Mouse (Mus musculus): ENCODE results near the gene Gm13119.
"Not testable (repeated sequence)": the region's sequence is repeated elsewhere in the genome, so short reads cannot be mapped to it uniquely, and the experiment has no call there.

Gene Gm13119

DNA sequence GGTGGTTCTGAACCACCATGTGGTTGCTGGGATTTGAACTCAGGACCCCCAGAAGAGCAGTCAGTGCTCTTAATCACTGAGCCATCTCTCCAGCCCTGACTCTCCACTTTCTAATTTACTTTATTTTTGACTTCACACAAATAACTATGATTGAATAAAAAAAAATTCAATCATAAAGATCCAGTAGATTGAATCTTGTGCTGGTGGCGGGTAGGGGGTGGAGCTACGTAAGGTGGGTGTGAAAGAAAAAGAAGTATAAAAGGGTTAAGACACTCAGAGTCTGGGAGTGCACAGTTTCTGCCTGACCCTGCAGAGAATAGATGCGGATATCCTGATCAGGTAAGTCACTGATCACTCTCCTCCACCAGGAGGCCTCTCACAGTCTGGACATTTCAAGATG, at the start of gene Gm13119:
Gene Gm13119, plus strand, starts transcription at position 301 of the 400 bp plus-strand sequence.
- DNase-seq (ENCODE audit: low read depth, low spot score), result not testable (repeated sequence)

DNA sequence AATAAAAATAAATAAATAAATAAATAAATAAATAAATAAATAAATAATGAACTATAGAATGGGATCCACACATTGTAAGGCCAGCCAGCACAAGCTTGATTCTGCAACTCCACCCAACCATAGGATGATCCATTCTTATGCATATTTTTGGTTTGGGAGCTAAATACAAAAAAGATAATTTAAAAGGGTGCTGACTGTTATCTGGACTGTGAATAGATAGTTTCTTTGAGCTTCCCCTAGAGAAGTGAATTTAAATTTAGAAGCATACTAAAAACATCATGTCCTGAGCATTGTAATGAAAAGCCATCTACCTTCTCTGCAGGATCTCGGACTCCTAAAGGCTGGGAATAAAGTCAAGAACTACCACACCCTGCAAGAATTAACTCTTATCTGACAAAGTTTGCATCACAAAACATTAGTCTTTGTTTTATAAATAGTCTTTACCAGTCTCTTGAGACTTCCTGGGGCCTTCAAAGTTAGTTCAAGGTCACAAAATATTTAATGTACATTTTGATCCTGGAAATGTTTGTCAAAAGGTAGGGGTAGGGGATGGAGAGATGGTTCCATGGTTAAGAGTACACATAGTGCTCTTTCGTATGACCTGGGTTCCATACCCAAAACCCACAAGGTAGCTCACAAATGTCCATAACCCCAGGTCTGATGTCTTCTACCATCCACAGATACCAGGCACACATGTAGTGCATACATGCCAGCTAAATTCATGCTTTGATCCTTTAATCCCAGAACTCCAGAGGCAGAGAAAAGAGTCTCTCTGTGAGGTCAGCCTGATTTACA, 44.9 kb upstream of the Gm13119 start:
- DNase-seq (ENCODE audit: low read depth, low spot score), result peak; percentile 72

DNA sequence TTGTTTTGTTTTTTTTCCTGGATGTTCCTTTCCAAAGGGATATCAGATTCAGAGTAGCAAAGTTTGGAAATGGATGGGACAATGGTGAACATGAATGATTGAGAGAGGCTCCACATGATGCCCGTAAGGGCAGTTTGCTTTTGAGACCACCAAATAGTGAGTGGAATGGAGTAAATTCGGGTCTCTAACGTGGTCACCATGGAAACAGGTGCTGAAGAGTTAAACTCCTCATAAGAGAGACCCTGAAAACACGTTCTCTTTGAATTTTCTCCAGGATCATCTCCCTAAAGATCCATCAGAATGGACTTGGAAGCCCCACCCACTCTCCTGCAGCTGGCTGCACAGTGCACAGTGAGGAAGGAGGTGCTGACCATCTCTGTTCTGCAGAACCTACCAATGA, 27.8 kb upstream of the Gm13119 start, which contains the start of gene Gm13128:
Gene Gm13128, plus strand, starts transcription at position 301 of the 400 bp plus-strand sequence.
- not testable (repeated sequence) for DNase-seq (ENCODE audit: low read depth, low spot score)

DNA sequence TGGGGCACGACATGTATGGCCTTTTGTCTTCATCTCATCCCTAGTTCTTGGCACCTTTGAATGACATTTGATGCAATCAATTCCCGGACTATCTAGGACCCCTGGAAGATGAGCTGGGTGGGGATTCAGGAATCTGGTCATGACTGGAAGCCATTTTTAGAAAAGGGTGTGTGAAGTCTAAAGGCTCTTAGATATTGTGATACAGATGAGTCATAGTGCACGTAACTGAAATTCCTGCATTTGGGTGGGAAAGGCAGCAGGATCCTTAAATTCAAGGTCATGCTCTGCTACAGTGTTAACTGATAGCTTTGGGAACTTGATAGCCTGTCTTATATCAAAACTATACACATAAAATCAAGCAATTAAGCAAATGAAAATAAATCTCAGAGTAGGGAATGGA, 21.9 kb upstream of the Gm13119 start:
- peak; percentile 65 for DNase-seq (ENCODE audit: low read depth, low spot score)

DNA sequence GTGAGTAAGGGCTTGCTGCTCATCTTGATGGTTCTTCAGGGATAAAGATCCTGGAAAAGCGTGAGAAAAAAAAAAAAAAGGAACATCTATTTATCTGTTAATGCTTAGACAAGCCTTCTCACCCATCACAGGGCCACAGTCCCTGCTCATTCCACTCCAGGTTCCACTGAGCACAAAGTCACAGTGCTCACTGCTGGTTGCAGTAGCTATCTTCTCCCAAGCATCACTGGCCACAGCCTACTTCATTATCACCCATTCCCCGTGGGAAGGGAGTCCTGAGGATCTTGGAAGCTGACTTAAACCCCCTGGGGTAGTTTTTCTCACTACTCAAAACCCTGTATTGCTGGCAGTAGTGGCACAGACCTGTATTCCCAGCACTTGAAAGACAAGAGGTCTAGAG, 20.2 kb downstream of the Gm13119 start, which contains the start of gene Pramef20:
Gene Pramef20, minus strand, starts transcription at position 23 of the 400 bp plus-strand sequence.
- no peak for DNase-seq (ENCODE audit: low read depth, low spot score)

DNA sequence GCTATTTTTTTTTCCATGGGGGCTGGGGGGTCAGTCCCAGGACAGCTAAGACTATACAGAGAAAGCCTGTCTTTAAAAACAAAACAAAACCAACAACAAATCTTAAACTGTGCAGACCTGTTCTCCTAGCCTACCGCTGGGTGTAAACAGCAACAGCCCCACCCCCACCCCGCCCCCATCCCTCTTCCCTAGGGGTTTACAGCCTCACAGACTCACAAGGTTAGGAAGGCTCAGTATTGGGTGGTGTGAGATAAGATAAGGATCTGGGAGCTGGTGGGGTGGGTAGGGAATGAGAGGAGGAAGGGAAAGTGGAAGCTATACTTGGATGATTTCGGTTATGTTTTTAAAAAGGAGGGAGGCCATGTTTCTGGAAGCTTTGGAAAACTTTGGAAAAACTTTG, 38.6 kb downstream of the Gm13119 start:
- DNase-seq (ENCODE audit: low read depth, low spot score), result peak; percentile 24

DNA sequence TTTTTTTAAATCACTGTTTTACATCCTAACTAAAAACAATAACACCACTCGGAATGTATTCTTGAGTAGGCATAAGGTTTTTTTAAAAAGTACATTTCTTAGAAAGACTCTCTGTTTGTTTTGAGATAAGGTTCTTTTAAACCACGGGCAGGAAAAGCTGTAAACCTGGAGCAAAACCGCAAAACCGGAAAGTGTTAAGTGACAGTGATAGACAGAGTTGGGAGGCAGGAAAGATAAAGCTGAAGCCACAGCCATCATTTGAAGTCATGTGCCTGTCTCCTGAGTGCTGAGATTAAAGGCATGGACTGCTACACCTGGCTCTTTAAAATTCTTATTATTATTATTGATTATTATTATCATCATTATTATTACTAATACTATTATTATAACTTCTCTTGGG, 45.0 kb downstream of the Gm13119 start:
- no peak for DNase-seq (ENCODE audit: low read depth, low spot score)

DNA sequence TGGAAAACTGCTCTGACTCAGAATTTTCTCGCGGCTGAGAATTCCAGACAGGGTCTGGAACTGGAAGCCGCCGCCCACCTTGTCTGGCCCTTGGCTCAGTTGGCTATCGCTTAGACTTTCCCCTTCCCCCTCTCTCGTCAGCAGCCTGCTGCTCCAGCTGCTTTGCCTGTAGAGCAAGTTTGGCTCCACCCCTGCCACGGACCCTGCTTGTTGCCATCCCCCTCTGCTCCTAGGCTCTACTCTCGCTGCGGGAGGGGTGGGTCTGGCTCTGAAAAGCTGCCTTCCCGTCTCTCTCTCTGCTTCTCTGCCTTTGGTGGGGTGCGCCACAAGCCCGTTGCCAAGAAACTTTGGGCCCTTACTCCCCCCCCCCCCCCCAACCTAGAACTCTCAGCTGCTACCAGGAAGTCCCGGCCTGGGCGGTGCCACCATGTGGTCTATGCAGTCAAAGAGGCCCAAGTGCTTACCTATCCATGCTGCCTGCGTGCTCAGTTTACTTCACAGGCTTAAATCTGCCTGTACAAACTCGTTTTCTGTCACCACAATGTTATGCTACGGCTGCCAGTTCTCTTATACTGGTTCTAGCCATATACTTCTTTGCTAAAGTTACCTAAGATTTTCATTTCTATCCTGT, 46.8 kb downstream of the Gm13119 start:
- DNase-seq (ENCODE audit: low read depth, low spot score), result peak; percentile 96

DNA sequence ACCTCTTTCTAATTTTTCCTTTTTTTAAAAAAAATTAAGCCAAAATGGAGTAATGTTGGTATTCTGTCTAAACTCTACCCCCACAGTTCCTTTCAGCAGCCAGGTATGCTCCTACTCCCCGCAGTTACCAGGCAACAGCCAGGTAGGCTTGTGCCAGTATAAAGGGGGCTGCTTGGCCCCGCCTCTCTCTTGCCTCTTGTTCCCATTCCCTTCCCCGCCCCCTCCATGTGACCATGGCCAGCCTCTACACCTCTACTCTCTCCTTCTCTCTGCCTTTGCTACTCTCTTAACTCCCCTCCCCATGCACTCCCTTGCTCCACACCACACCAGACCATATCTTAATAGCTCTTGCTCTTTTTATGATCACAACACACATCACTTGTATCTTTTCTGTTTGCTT, 48.5 kb downstream of the Gm13119 start:
- peak; percentile 59 for DNase-seq (ENCODE audit: low read depth, low spot score)

DNA sequence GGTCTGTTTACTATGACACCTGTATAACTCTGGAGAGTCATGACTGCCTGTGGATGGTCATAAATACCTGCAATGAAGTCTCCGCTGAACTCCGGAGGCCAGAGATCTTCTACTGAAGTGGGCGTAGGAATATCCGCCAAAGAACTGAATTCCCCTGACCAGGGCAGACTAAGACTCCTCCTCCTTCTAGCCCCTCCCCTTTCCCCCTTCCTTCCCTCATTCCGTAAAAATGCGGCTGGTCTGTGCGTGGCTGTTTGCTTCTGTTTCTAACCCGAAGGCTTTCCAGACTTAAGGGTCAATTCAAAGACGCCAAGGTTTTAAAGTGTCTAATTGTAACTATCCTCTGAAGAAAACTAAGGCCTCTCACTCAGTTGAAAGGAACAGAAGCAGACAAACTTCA, 50.5 kb downstream of the Gm13119 start, which contains the start of gene Pramef12:
Gene Pramef12, minus strand, starts transcription at position 175 of the 400 bp plus-strand sequence.
- DNase-seq (ENCODE audit: low read depth, low spot score), result peak; percentile 65

Measured in ES-CJ7 (cell line).